Mouse (Mus musculus) CD4-positive helper T cell, adult 2 months (primary cell): ENCODE results near the gene Vamp4.

Source experiments
- DNase-seq: peaks from one replicate; pipeline ENCODE4 v3.0.0-alpha.2; 2012; ENCODE audit warnings: low read depth, missing footprints, low spot score

Gene Vamp4

GRCm38 (mm10) chr1:162646083-162646686 lies 75.9 kb downstream of the Vamp4 start:
- peak; percentile 11 for DNase-seq

GRCm38 (mm10) chr1:162648416-162648815 lies 78.1 kb downstream of the Vamp4 start:
- DNase-seq = no peak
